Mouse (Mus musculus) midbrain, embryonic 11.5 days (tissue): ENCODE results near the gene Hist1h2ap. TPM values are rescaled to one million over a fixed set of nuclear protein-coding genes. Genes with fewer than 3 reads are reported as not detected.
"Not testable (repeated sequence)": the region's sequence is repeated elsewhere in the genome, so short reads cannot be mapped to it uniquely, and the experiment has no call there.

Experiments
- ATAC-seq: fragments of 200-750 bp; cut with Nextera tagmentation; 2 replicates; pipeline ENCODE4 v1.8.0; 2017; ENCODE audit warnings: moderate TSS enrichment, moderate library complexity; ENCODE audit not compliant: low FRiP score
- DNase-seq: peaks from one replicate; pipeline ENCODE4 v3.0.0; 2015; ENCODE audit warnings: low spot score; ENCODE audit errors: missing footprints
- H3K27ac ChIP-seq: fragments of 300-500 bp; sonication (generic); 2 replicates; pipeline ENCODE4 v1.5.1; 2014; ENCODE audit warnings: low read depth, low read length
- H3K27me3 ChIP-seq: fragments of 300-500 bp; sonication (generic); 2 replicates; pipeline ENCODE4 v1.6.1; 2014; ENCODE audit warnings: mild to moderate bottlenecking, low read length, moderate library complexity, mixed read lengths; ENCODE audit not compliant: control insufficient read depth, insufficient read depth
- H3K36me3 ChIP-seq: fragments of 300-500 bp; sonication (generic); 2 replicates; pipeline ENCODE4 v1.6.1; 2014; ENCODE audit warnings: mild to moderate bottlenecking, low read length, moderate library complexity, mixed read lengths; ENCODE audit not compliant: control insufficient read depth, insufficient read depth
- H3K4me1 ChIP-seq: fragments of 300-500 bp; sonication (generic); 2 replicates; pipeline ENCODE4 v1.6.1; 2014; ENCODE audit warnings: low read length; ENCODE audit not compliant: control insufficient read depth, insufficient read depth
- H3K4me2 ChIP-seq: fragments of 300-500 bp; sonication (generic); 2 replicates; pipeline ENCODE4 v1.6.1; 2014; ENCODE audit warnings: mild to moderate bottlenecking, moderate library complexity
- H3K4me3 ChIP-seq: fragments of 300-500 bp; sonication (generic); 2 replicates; pipeline ENCODE4 v1.5.1; 2014; ENCODE audit warnings: low read depth, low read length
- H3K9ac ChIP-seq: fragments of 300-500 bp; sonication (generic); 2 replicates; pipeline ENCODE4 v1.6.1; 2014; ENCODE audit warnings: low read length
- H3K9me3 ChIP-seq: fragments of 300-500 bp; sonication (generic); 2 replicates; pipeline ENCODE4 v1.6.1; 2016; ENCODE audit warnings: low read length; ENCODE audit not compliant: control insufficient read depth
- WGBS: fragments of 180-500 bp; shearing (Covaris S2); extraction: QIAGEN DNeasy Blood & Tissue Kit; methylation state at CpG from one replicate; pipeline ENCODE4 v1.1.7; 2014; 5-methylcytosine and 5-hydroxymethylcytosine counted together
- polyA plus RNA-seq: library from polyadenylated mRNA; unstranded; fragments of >200 nt; fragmentation: Nextera tagmentation; extraction: Ambion mirVana; gene quantifications from 2 replicates; pipeline ENCODE4 v1.2.1, GENCODE M21; 2014

The Hist1h2ap gene
- polyA plus RNA-seq: 5,628 and 6,009 TPM in 2 replicates

GRCm38 (mm10) chr13:21833461-21833860 is at the start of gene Hist1h2ap, which contains the start of gene Hist1h2br:
Gene Hist1h2ap, minus strand, starts transcription at chr13:21833507.
Gene Hist1h2br, plus strand, starts transcription at chr13:21833743.
- DNase-seq, H3K4me1 ChIP-seq, H3K9ac ChIP-seq, H3K27me3 ChIP-seq, H3K36me3 ChIP-seq, H3K27ac ChIP-seq, H3K4me2 ChIP-seq, H3K9me3 ChIP-seq, H3K4me3 ChIP-seq: not testable (repeated sequence)
- ATAC-seq: peak; percentile 95
- no CpG with 5 or more reads among the region's 24 CpGs for WGBS

GRCm38 (mm10) chr13:21882760-21883405 is 49.6 kb upstream of the Hist1h2ap start:
- H3K4me3 ChIP-seq: peak overlapping the region; percentile 30
- H3K9ac ChIP-seq: peak overlapping the region; percentile 51
- H3K27ac ChIP-seq: no peak overlapping the region
- peak overlapping the region; percentile 34 for H3K4me2 ChIP-seq
- ATAC-seq (peak; percentile 68), DNase-seq (peak; percentile 98)
- no peaks in the 10 kb centered on the region for H3K9me3 ChIP-seq
- H3K36me3 ChIP-seq: no peaks in the 10 kb centered on the region
- WGBS: 1% methylated on average over 13 of the region's 13 CpGs
- H3K27me3 ChIP-seq: no peaks in the 10 kb centered on the region
- H3K4me1 ChIP-seq: no peaks in the 10 kb centered on the region

- H3K9me3 ChIP-seq: no peaks in the 10 kb centered on the region
- WGBS: under 1% methylated on average over 27 of the region's 27 CpGs
- DNase-seq (peak; percentile 96), ATAC-seq (peak; percentile 79)
- no peaks in the 10 kb centered on the region for H3K36me3 ChIP-seq
- H3K9ac ChIP-seq: no peak overlapping the region; the same call in 1 of the 2 replicates
- H3K4me2 ChIP-seq: peak overlapping the region; percentile 26
- no peaks in the 10 kb centered on the region for H3K4me1 ChIP-seq
- H3K27ac ChIP-seq: no peak overlapping the region
- no peaks in the 10 kb centered on the region for H3K27me3 ChIP-seq
- peak overlapping the region; percentile 30 for H3K4me3 ChIP-seq
These were observed 48.8 kb upstream of the Hist1h2ap start for GRCm38 (mm10) chr13:21881878-21882669.

GRCm38 (mm10) chr13:21880735-21881134 is 47.4 kb upstream of the Hist1h2ap start:
- WGBS: 87% methylated on average over 6 of the region's 6 CpGs
- H3K27me3 ChIP-seq: no peaks in the 10 kb centered on the region
- no peak for ATAC-seq

GRCm38 (mm10) chr13:21865503-21865902 is 32.2 kb upstream of the Hist1h2ap start:
- H3K27ac ChIP-seq, ATAC-seq, H3K9ac ChIP-seq, H3K4me1 ChIP-seq, H3K4me2 ChIP-seq, H3K9me3 ChIP-seq, H3K36me3 ChIP-seq, DNase-seq, H3K27me3 ChIP-seq, H3K4me3 ChIP-seq: not testable (repeated sequence)
- 77% methylated on average over 3 of the region's 3 CpGs for WGBS

More at GRCm38 (mm10) chr13:21880735-21881134, 47.4 kb upstream of the Hist1h2ap start:
- Histone ChIP-seq H3K4me1 (no peaks in the 10 kb centered on the region), H3K9me3 (no peaks in the 10 kb centered on the region), H3K4me2 (no peak overlapping the region), H3K27ac (no peak overlapping the region), H3K4me3 (no peak overlapping the region), H3K36me3 (no peaks in the 10 kb centered on the region), H3K9ac (no peak overlapping the region)
- DNase-seq: no peak

- DNase-seq (peak; percentile 88), ATAC-seq (0 out of 2 replicates have a peak, but pooled peaks have one; percentile 61)
- WGBS: 12% methylated on average over 5 of the region's 5 CpGs
These were observed 28.3 kb upstream of the Hist1h2ap start for GRCm38 (mm10) chr13:21861608-21862007.

GRCm38 (mm10) chr13:21855698-21856162 is 22.4 kb upstream of the Hist1h2ap start:
- under 1% methylated on average over 15 of the region's 15 CpGs for WGBS
- H3K4me1 ChIP-seq: no peaks in the 10 kb centered on the region
- H3K9ac ChIP-seq: peak overlapping the region; percentile 54
- peak overlapping the region; percentile 47 for H3K4me2 ChIP-seq
- H3K4me3 ChIP-seq: peak overlapping the region; percentile 44
- H3K27ac ChIP-seq: no peak overlapping the region
- ATAC-seq: peak; percentile 44; the same call in 1 of the 2 replicates
- DNase-seq: peak; percentile 97
- H3K27me3 ChIP-seq: no peaks in the 10 kb centered on the region
- H3K36me3 ChIP-seq: no peaks in the 10 kb centered on the region
- H3K9me3 ChIP-seq: no peaks in the 10 kb centered on the region

More at GRCm38 (mm10) chr13:21861608-21862007, 28.3 kb upstream of the Hist1h2ap start:
- H3K4me2 ChIP-seq: no peak overlapping the region
- no peak overlapping the region for H3K4me3 ChIP-seq
- no peak overlapping the region for H3K27ac ChIP-seq
- H3K4me1 ChIP-seq: peaks cover 3% of the 10 kb centered on the region; the same call in 1 of the 2 replicates
- no peaks in the 10 kb centered on the region for H3K9me3 ChIP-seq
- no peak overlapping the region for H3K9ac ChIP-seq
- no peaks in the 10 kb centered on the region for H3K36me3 ChIP-seq
- H3K27me3 ChIP-seq: no peaks in the 10 kb centered on the region

- Histone ChIP-seq H3K9ac (no peak overlapping the region), H3K4me2 (peak overlapping the region; percentile 47; the same call in 1 of the 2 replicates)
These were observed 21.8 kb upstream of the Hist1h2ap start for GRCm38 (mm10) chr13:21855146-21855545.

More at GRCm38 (mm10) chr13:21855146-21855545, 21.8 kb upstream of the Hist1h2ap start:
- H3K36me3 ChIP-seq: no peaks in the 10 kb centered on the region
- WGBS: under 1% methylated on average over 11 of the region's 11 CpGs
- H3K27ac ChIP-seq: no peak overlapping the region
- DNase-seq: peak; percentile 98
- no peaks in the 10 kb centered on the region for H3K4me1 ChIP-seq
- ATAC-seq: peak; percentile 61
- H3K4me3 ChIP-seq: peak overlapping the region; percentile 44
- no peaks in the 10 kb centered on the region for H3K27me3 ChIP-seq
- H3K9me3 ChIP-seq: no peaks in the 10 kb centered on the region
